Mouse (Mus musculus) kidney, adult 18-20 months (tissue): ENCODE measurements around the gene Nxph2.
"Not testable (repeated sequence)": the region's sequence is repeated elsewhere in the genome, so short reads cannot be mapped to it uniquely, and the experiment has no call there.

ENCODE experiments used
- DNase-seq: peaks from one replicate; pipeline ENCODE4 v3.0.0; 2021

Nxph2 gene

GRCm38 (mm10) chr2:23320746-23321585 is at the start of gene Nxph2:
Nxph2 (plus strand) TSS chr2:23321246.
- DNase-seq: no peak

GRCm38 (mm10) chr2:23290991-23291390 is 30.1 kb upstream of the Nxph2 start:
- not testable (repeated sequence) for DNase-seq

- no peak for DNase-seq
Measured at GRCm38 (mm10) chr2:23314869-23315268, 6.2 kb upstream of the Nxph2 start.
